Mouse (Mus musculus): Measurements from ENCODE around the gene Dnm3. TPM values are rescaled to one million over a fixed set of nuclear protein-coding genes. Genes with fewer than 3 reads are reported as not detected.

Dnm3 gene
- polyA plus RNA-seq, 1 experiment from 2014 or later: 59.4 TPM

- H3K9ac ChIP-seq: no peak overlapping the region
- H3K4me3 ChIP-seq: no peak overlapping the region
- 91% methylated on average over 4 of the region's 4 CpGs for WGBS
- H3K27ac ChIP-seq (replicated peaks): no peak overlapping the region
- no peaks in the 10 kb centered on the region for H3K27me3 ChIP-seq
- no peaks in the 10 kb centered on the region for H3K36me3 ChIP-seq
- no peak for ATAC-seq (ENCODE audit: low FRiP score, low read depth)
- no peak overlapping the region for H3K4me2 ChIP-seq
- H3K4me1 ChIP-seq (replicated peaks): peaks cover 10% of the 10 kb centered on the region
- no peaks in the 10 kb centered on the region for H3K9me3 ChIP-seq
Measured at GRCm38 (mm10) chr1:162051710-162052109, 426.1 kb downstream of the Dnm3 start.

- ATAC-seq (ENCODE audit: low FRiP score, low read depth): no peak
- H3K4me3 ChIP-seq: no peak overlapping the region
- no peaks in the 10 kb centered on the region for H3K9me3 ChIP-seq
- H3K36me3 ChIP-seq: no peaks in the 10 kb centered on the region
- no peaks in the 10 kb centered on the region for H3K27me3 ChIP-seq
- H3K4me1 ChIP-seq (replicated peaks): 0 out of 2 replicates have a peak, but pooled peaks cover under 1% of the 10 kb centered on the region
- no peak overlapping the region for H3K4me2 ChIP-seq
- H3K9ac ChIP-seq: no peak overlapping the region
- 86% methylated on average over 7 of the region's 7 CpGs for WGBS
- H3K27ac ChIP-seq (replicated peaks): no peak overlapping the region
Measured at GRCm38 (mm10) chr1:162047673-162048072, 430.2 kb downstream of the Dnm3 start.

GRCm38 (mm10) chr1:162043788-162044717, 433.8 kb downstream of the Dnm3 start:
- H3K4me3 ChIP-seq: no peak overlapping the region
- H3K9ac ChIP-seq: no peak overlapping the region
- H3K4me1 ChIP-seq (replicated peaks): no peaks in the 10 kb centered on the region
- no peak overlapping the region for H3K27ac ChIP-seq (replicated peaks)
- no peak overlapping the region for H3K4me2 ChIP-seq
- WGBS: 80% methylated on average over 8 of the region's 8 CpGs
- no peaks in the 10 kb centered on the region for H3K9me3 ChIP-seq
- no peaks in the 10 kb centered on the region for H3K36me3 ChIP-seq
- ATAC-seq (ENCODE audit: low FRiP score, low read depth): no peak
- H3K27me3 ChIP-seq: no peaks in the 10 kb centered on the region

DNA sequence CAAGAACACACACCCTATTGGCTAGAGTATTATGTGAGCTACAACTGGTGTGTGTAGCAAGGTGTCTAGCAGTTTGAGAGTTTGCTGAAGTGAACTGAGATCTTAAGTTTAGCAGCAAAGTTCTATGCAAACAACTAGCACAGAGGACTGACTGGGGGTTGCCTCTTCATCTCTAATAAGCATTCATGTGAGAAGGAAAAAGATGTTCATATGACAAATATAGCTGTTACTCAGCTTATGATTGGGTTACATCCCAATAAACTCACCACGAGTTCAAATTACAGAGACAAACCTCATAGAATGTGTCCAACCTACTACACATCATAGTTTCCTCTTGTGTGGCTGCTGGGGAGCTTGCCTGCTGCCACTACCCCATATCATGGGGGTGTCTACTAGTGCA, 434.6 kb downstream of the Dnm3 start:
- Histone ChIP-seq H3K9me3 (no peaks in the 10 kb centered on the region), H3K4me3 (no peak overlapping the region), H3K4me2 (no peak overlapping the region), H3K4me1 (replicated peaks) (peaks cover 3% of the 10 kb centered on the region; the same call in 1 of the 2 replicates), H3K27me3 (no peaks in the 10 kb centered on the region), H3K36me3 (no peaks in the 10 kb centered on the region), H3K27ac (replicated peaks) (no peak overlapping the region), H3K9ac (no peak overlapping the region)
- 89% methylated on average over 1 of the region's 1 CpGs for WGBS
- ATAC-seq (ENCODE audit: low FRiP score, low read depth): no peak

- Histone ChIP-seq H3K9ac (no peak overlapping the region), H3K4me2 (no peak overlapping the region), H3K4me3 (no peak overlapping the region), H3K27me3 (no peaks in the 10 kb centered on the region), H3K4me1 (replicated peaks) (peaks cover 12% of the 10 kb centered on the region), H3K9me3 (no peaks in the 10 kb centered on the region), H3K36me3 (no peaks in the 10 kb centered on the region), H3K27ac (replicated peaks) (no peak overlapping the region)
- 86% methylated on average over 5 of the region's 5 CpGs for WGBS
- ATAC-seq (ENCODE audit: low FRiP score, low read depth): no peak
Measured at GRCm38 (mm10) chr1:162042384-162042783, 435.4 kb downstream of the Dnm3 start.

DNA sequence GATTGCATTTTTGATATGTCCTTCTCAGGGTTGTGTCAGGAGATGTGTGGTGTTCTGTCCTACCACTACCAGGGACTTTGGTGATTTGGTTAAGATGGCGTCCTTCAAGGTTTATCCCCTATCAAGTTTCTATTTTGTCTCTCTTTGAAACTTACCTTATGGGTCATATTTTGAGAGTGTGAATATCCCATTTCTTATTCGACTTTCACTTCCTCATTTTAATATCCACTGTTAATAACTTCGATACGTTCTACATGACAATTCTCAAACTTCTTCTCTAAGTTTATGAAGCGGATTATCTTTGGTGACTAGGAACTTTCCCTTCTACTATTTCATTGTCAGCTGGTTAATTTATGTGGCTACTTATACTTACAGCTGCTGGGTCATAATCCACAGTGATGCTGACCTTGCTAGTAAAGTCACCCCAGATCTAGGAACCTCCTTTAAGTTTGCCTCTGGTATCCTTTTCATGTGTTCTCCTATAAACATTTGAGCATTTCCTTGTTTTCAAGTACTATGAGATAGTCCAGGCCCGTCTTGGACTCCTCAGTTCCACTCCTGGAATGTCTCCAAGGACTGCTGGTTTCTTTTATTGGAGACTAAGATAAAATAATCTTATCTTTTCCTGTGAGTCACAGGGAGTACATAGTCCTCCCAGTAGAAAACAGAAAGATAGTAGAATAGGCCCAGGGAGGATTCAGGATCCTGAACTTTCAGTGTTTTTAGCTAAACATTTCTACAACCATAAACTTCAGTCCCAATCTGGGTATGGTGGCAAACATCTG, 437.2 kb downstream of the Dnm3 start:
- WGBS: 94% methylated on average over 6 of the region's 6 CpGs
- no peaks in the 10 kb centered on the region for H3K9me3 ChIP-seq
- H3K27me3 ChIP-seq: no peaks in the 10 kb centered on the region
- H3K9ac ChIP-seq: no peak overlapping the region
- H3K4me3 ChIP-seq: no peak overlapping the region
- peaks cover 22% of the 10 kb centered on the region for H3K4me1 ChIP-seq (replicated peaks)
- no peak for ATAC-seq (ENCODE audit: low FRiP score, low read depth)
- no peak overlapping the region for H3K27ac ChIP-seq (replicated peaks)
- H3K4me2 ChIP-seq: no peak overlapping the region
- H3K36me3 ChIP-seq: no peaks in the 10 kb centered on the region

DNA sequence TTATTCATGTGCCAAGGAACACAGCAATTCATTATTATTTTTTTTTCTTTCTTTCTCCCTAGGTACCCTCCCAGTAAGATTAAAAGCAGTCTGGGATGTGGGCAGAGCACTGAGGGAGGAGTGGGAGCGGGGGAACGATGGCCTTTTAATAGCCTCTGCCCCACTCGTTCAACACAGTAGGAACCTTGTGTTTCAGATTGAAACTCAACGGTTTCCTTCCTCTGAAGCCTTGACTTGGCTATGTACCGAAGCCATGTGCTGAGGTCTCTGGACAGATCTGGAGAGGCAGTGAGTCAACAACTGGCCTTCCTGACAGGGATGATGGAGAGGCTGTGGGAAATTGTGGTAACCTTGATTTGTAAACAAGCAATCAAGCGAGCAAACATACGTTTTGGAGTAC, 438.0 kb downstream of the Dnm3 start:
- Histone ChIP-seq H3K27me3 (no peaks in the 10 kb centered on the region), H3K4me2 (no peak overlapping the region), H3K9ac (no peak overlapping the region), H3K9me3 (no peaks in the 10 kb centered on the region), H3K4me1 (replicated peaks) (peaks cover 22% of the 10 kb centered on the region), H3K36me3 (no peaks in the 10 kb centered on the region), H3K27ac (replicated peaks) (no peak overlapping the region), H3K4me3 (no peak overlapping the region)
- 60% methylated on average over 7 of the region's 7 CpGs for WGBS
- no peak for ATAC-seq (ENCODE audit: low FRiP score, low read depth)

DNA sequence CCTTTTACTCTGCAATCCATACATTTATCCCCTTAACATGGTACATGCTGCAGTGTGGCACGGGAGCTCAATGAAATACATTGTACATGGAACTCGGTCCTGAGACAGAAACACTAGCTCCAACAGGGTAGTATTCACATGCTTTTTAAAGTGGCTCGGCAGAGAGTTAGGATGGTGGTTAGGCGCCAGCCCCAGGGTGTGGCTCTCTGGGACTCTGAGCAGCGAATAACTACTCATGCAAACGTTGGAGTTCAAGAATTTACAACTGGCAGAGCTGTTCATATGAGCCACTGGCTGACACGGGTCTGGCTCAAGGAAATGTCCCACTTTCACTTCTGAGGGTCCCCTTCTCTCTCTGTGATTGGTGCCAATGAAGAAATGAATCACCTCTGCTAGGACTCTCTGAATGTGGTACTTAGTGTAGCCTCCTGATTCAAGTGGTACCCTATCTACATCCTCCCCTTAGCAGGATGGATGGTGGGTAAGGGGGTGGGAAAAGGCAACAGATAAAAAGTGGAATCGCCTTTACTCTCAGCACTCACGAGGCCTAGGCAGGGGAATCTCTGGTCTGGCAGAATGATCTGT, 438.7 kb downstream of the Dnm3 start:
- ATAC-seq (ENCODE audit: low FRiP score, low read depth): no peak
- H3K27ac ChIP-seq (replicated peaks): no peak overlapping the region
- WGBS: 58% methylated on average over 9 of the region's 9 CpGs

GRCm38 (mm10) chr1:162038431-162038830, 439.4 kb downstream of the Dnm3 start:
- no peak for ATAC-seq (ENCODE audit: low FRiP score, low read depth)
- no peak overlapping the region for H3K4me3 ChIP-seq
- WGBS: 60% methylated on average over 5 of the region's 5 CpGs
- H3K9ac ChIP-seq: no peak overlapping the region
- H3K4me1 ChIP-seq (replicated peaks): peaks cover 22% of the 10 kb centered on the region
- H3K9me3 ChIP-seq: no peaks in the 10 kb centered on the region
- no peak overlapping the region for H3K4me2 ChIP-seq
- H3K27me3 ChIP-seq: no peaks in the 10 kb centered on the region
- 0 out of 2 replicates have a peak overlapping the region, but pooled peaks have one; percentile 45 for H3K27ac ChIP-seq (replicated peaks)
- no peaks in the 10 kb centered on the region for H3K36me3 ChIP-seq

More for the DNA sequence above, 438.7 kb downstream of the Dnm3 start:
- Histone ChIP-seq H3K4me2 (no peak overlapping the region), H3K4me1 (replicated peaks) (peaks cover 22% of the 10 kb centered on the region), H3K9me3 (no peaks in the 10 kb centered on the region), H3K9ac (no peak overlapping the region), H3K27me3 (no peaks in the 10 kb centered on the region), H3K36me3 (no peaks in the 10 kb centered on the region), H3K4me3 (no peak overlapping the region)

DNA sequence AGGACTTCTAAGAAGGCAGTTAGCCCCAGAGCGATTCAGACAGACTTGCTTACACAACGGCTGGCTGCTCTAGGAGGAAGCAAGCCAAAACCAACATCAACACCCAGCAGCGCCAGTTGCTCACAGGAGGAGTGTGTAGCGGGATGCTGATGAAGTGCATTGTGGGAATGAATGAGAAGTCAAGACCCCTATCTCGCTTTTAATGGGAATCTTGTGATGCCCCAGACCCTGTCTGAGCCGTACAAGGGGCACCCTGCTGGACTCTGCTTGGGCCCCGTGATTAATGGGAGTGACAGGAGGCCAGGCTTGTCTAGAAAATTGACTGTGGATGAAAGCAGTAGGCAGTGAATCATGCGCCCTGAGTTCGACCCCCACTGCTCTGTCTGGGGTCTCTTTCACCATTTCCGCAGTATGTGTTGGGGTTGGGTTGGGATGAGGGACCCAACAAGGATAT, 439.8 kb downstream of the Dnm3 start:
- Histone ChIP-seq H3K27me3 (no peaks in the 10 kb centered on the region), H3K4me3 (no peak overlapping the region), H3K4me2 (peak overlapping the region; percentile 20; the same call in 1 of the 2 replicates), H3K27ac (replicated peaks) (peak overlapping the region; percentile 53; the same call in 1 of the 2 replicates), H3K9me3 (no peaks in the 10 kb centered on the region), H3K36me3 (no peaks in the 10 kb centered on the region), H3K4me1 (replicated peaks) (peaks cover 22% of the 10 kb centered on the region), H3K9ac (no peak overlapping the region)
- peak; percentile 83 for ATAC-seq (ENCODE audit: low FRiP score, low read depth)
- 40% methylated on average over 10 of the region's 10 CpGs for WGBS

- peak overlapping the region; percentile 53; the same call in 1 of the 2 replicates for H3K27ac ChIP-seq (replicated peaks)
Measured at GRCm38 (mm10) chr1:162037185-162037765, 440.6 kb downstream of the Dnm3 start.

More at GRCm38 (mm10) chr1:162037185-162037765, 440.6 kb downstream of the Dnm3 start:
- H3K4me1 ChIP-seq (replicated peaks): peaks cover 22% of the 10 kb centered on the region
- no peak overlapping the region for H3K9ac ChIP-seq
- peak overlapping the region; percentile 20; the same call in 1 of the 2 replicates for H3K4me2 ChIP-seq
- H3K27me3 ChIP-seq: no peaks in the 10 kb centered on the region
- H3K9me3 ChIP-seq: no peaks in the 10 kb centered on the region
- no peaks in the 10 kb centered on the region for H3K36me3 ChIP-seq
- 46% methylated on average over 6 of the region's 6 CpGs for WGBS
- H3K4me3 ChIP-seq: no peak overlapping the region
- ATAC-seq (ENCODE audit: low FRiP score, low read depth): no peak

Measured in hindbrain, embryonic 15.5 days (tissue).